In genomic region chr7:28357984-28358383, GRCm38 (mm10) we compare ENCODE assay signal across 8 mouse cellular contexts. TPM values are rescaled to one million over a fixed set of nuclear protein-coding genes. Genes with fewer than 3 reads are reported as not detected.
A peak's percentile ranks its signal among the peaks of the same experiment; 100 is the strongest.
DNase-seq lines count a peak whose midpoint lies in the region; ATAC-seq lines count a peak whose summit lies in the region.

No protein-coding gene starts in this region.

- H3K9me3 ChIP-seq in neural tube, embryonic 11.5 days (ENCODE audit: control insufficient read depth, low read length), result no peaks in the 10 kb centered on the region
- H3K9me3 ChIP-seq in forebrain, embryonic 14.5 days (replicated peaks; ENCODE audit: control insufficient read depth, low read length), result no peaks in the 10 kb centered on the region
- H3K9me3 ChIP-seq in liver, embryonic 13.5 days (replicated peaks), result no peaks in the 10 kb centered on the region
- H3K9me3 ChIP-seq in stomach, embryonic 16.5 days (replicated peaks; ENCODE audit: control insufficient read depth, low read length), result no peaks in the 10 kb centered on the region

- H3K4me1 ChIP-seq in neural tube, embryonic 11.5 days (ENCODE audit: control insufficient read depth, insufficient read depth, low read length), result no peaks in the 10 kb centered on the region; the same call in 1 of the 2 replicates
- H3K4me1 ChIP-seq in forebrain, embryonic 14.5 days (ENCODE audit: control insufficient read depth, insufficient read depth, low read length), result peaks cover 3% of the 10 kb centered on the region; the same call in 1 of the 2 replicates
- peaks cover 38% of the 10 kb centered on the region for H3K4me1 ChIP-seq in liver, embryonic 13.5 days (replicated peaks)
- H3K4me1 ChIP-seq in stomach, embryonic 16.5 days (ENCODE audit: control insufficient read depth, insufficient read depth, low read length), result peaks cover 21% of the 10 kb centered on the region

- no peak for ATAC-seq in neural tube, embryonic 11.5 days (ENCODE audit: insufficient read depth, low FRiP score, low TSS enrichment)
- ATAC-seq in forebrain, embryonic 14.5 days, result 0 out of 2 replicates have a peak, but pooled peaks have one; percentile 24
- ATAC-seq in liver, embryonic 13.5 days (ENCODE audit: low read depth), result peak; percentile 19; the same call in 1 of the 2 replicates
- peak; percentile 25; the same call in 1 of the 2 replicates for ATAC-seq in stomach, embryonic 16.5 days (ENCODE audit: insufficient read depth, low FRiP score)

- DNase-seq in neural tube, embryonic 11.5 days (ENCODE audit: low spot score), result no peak
- no peak for DNase-seq in neural tube, embryonic 10.5 days (ENCODE audit: extremely low spot score, low spot score)
- peak; percentile 32 for DNase-seq in forebrain, embryonic 14.5 days (ENCODE audit: low spot score)
- no peak for DNase-seq in liver, embryonic 13.5 days
- no peak for DNase-seq in ovary, postnatal 14 days (ENCODE audit: low spot score)
- DNase-seq in right cerebral cortex, postnatal 4 days, result no peak
- DNase-seq in cerebellum, adult 11 months, result no peak

- no peak overlapping the region for H3K4me3 ChIP-seq in neural tube, embryonic 11.5 days (ENCODE audit: low read depth, low read length)
- no peak overlapping the region for H3K4me3 ChIP-seq in forebrain, embryonic 14.5 days (ENCODE audit: low read depth, low read length)
- no peak overlapping the region for H3K4me3 ChIP-seq in liver, embryonic 13.5 days (replicated peaks)
- H3K4me3 ChIP-seq in stomach, embryonic 16.5 days (replicated peaks; ENCODE audit: low read length), result no peak overlapping the region

- H3K9ac ChIP-seq in neural tube, embryonic 11.5 days (ENCODE audit: low read length), result peak overlapping the region; percentile 18; the same call in 1 of the 2 replicates
- peak overlapping the region; percentile 38 for H3K9ac ChIP-seq in forebrain, embryonic 14.5 days (ENCODE audit: low read length)
- no peak overlapping the region for H3K9ac ChIP-seq in liver, embryonic 13.5 days
- H3K9ac ChIP-seq in stomach, embryonic 16.5 days (ENCODE audit: low read length), result peak overlapping the region; percentile 43

- WGBS in neural tube, embryonic 11.5 days, result 23% methylated on average over 5 of the region's 5 CpGs
- WGBS in forebrain, embryonic 14.5 days, result 0% methylated on average over 5 of the region's 5 CpGs
- WGBS in liver, embryonic 13.5 days (ENCODE audit: insufficient replicate concordance), result 13% methylated on average over 5 of the region's 5 CpGs
- WGBS in stomach, embryonic 16.5 days, result 1% methylated on average over 5 of the region's 5 CpGs

- no peak overlapping the region for H3K4me2 ChIP-seq in neural tube, embryonic 11.5 days (ENCODE audit: low read depth)
- no peak overlapping the region for H3K4me2 ChIP-seq in forebrain, embryonic 14.5 days (ENCODE audit: low read length)
- peak overlapping the region; percentile 23; the same call in 1 of the 2 replicates for H3K4me2 ChIP-seq in liver, embryonic 13.5 days
- H3K4me2 ChIP-seq in stomach, embryonic 16.5 days (ENCODE audit: low read depth, low read length), result peak overlapping the region; percentile 27

- H3K27me3 ChIP-seq in neural tube, embryonic 11.5 days (ENCODE audit: control insufficient read depth, insufficient read depth, low read length), result no peaks in the 10 kb centered on the region
- H3K27me3 ChIP-seq in forebrain, embryonic 14.5 days (replicated peaks; ENCODE audit: control insufficient read depth, insufficient read depth, low read length), result no peaks in the 10 kb centered on the region
- H3K27me3 ChIP-seq in liver, embryonic 13.5 days, result no peaks in the 10 kb centered on the region
- H3K27me3 ChIP-seq in stomach, embryonic 16.5 days (ENCODE audit: control insufficient read depth, insufficient read depth, low read length), result no peaks in the 10 kb centered on the region

- peaks cover 39% of the 10 kb centered on the region for H3K36me3 ChIP-seq in neural tube, embryonic 11.5 days (ENCODE audit: control insufficient read depth, insufficient read depth, low read length)
- peaks cover 64% of the 10 kb centered on the region for H3K36me3 ChIP-seq in forebrain, embryonic 14.5 days (ENCODE audit: control insufficient read depth, insufficient read depth, low read length)
- peaks cover 48% of the 10 kb centered on the region for H3K36me3 ChIP-seq in liver, embryonic 13.5 days
- peaks cover 39% of the 10 kb centered on the region for H3K36me3 ChIP-seq in stomach, embryonic 16.5 days (ENCODE audit: control insufficient read depth, insufficient read depth, low read length)

- H3K27ac ChIP-seq in neural tube, embryonic 11.5 days (ENCODE audit: low read depth, low read length), result no peak overlapping the region
- peak overlapping the region; percentile 30 for H3K27ac ChIP-seq in forebrain, embryonic 14.5 days (ENCODE audit: low read depth, low read length)
- peak overlapping the region; percentile 75 for H3K27ac ChIP-seq in liver, embryonic 13.5 days
- peak overlapping the region; percentile 71 for H3K27ac ChIP-seq in stomach, embryonic 16.5 days (ENCODE audit: low read length)

RNA-seq across cellular contexts. Expression of gene Rps16, which starts 7.5 kb away (rescaled TPM):
- 780 and 827 TPM in 2 replicates for polyA plus RNA-seq in neural tube, embryonic 11.5 days (2014; fragmentation: Nextera tagmentation; extraction: Ambion mirVana)
- 539 and 750 TPM in 2 replicates for polyA plus RNA-seq in forebrain, embryonic 14.5 days (2014; fragmentation: Nextera tagmentation; extraction: Ambion mirVana)
- polyA plus RNA-seq in liver, embryonic 13.5 days (2015; fragmentation: Nextera tagmentation; extraction: Ambion mirVana), result 937 and 964 TPM in 2 replicates
- 800 and 962 TPM in 2 replicates for polyA plus RNA-seq in stomach, embryonic 16.5 days (2015; fragmentation: Nextera tagmentation; extraction: Ambion mirVana)

RNA-seq across cellular contexts. Expression of gene Plekhg2, which starts 14.4 kb away (rescaled TPM):
- 50.5 and 54.5 TPM in 2 replicates for polyA plus RNA-seq in neural tube, embryonic 11.5 days (2014; fragmentation: Nextera tagmentation; extraction: Ambion mirVana)
- 17.7 and 27.5 TPM in 2 replicates for polyA plus RNA-seq in forebrain, embryonic 14.5 days (2014; fragmentation: Nextera tagmentation; extraction: Ambion mirVana)
- 4.9 and 5.0 TPM in 2 replicates for polyA plus RNA-seq in liver, embryonic 13.5 days (2015; fragmentation: Nextera tagmentation; extraction: Ambion mirVana)
- 49.9 and 50.7 TPM in 2 replicates for polyA plus RNA-seq in stomach, embryonic 16.5 days (2015; fragmentation: Nextera tagmentation; extraction: Ambion mirVana)

RNA-seq across cellular contexts. Expression of gene Supt5, which starts 19.4 kb away (rescaled TPM):
- polyA plus RNA-seq in neural tube, embryonic 11.5 days (2014; fragmentation: Nextera tagmentation; extraction: Ambion mirVana), result 89.7 and 101 TPM in 2 replicates
- polyA plus RNA-seq in forebrain, embryonic 14.5 days (2014; fragmentation: Nextera tagmentation; extraction: Ambion mirVana), result 62.6 and 77.8 TPM in 2 replicates
- polyA plus RNA-seq in liver, embryonic 13.5 days (2015; fragmentation: Nextera tagmentation; extraction: Ambion mirVana), result 35.2 and 42.8 TPM in 2 replicates
- 85.7 and 86.7 TPM in 2 replicates for polyA plus RNA-seq in stomach, embryonic 16.5 days (2015; fragmentation: Nextera tagmentation; extraction: Ambion mirVana)

RNA-seq across cellular contexts. Expression of gene Zfp36, which starts 22.1 kb away (rescaled TPM):
- polyA plus RNA-seq in neural tube, embryonic 11.5 days (2014; fragmentation: Nextera tagmentation; extraction: Ambion mirVana), result 4.3 and 5.1 TPM in 2 replicates
- polyA plus RNA-seq in forebrain, embryonic 14.5 days (2014; fragmentation: Nextera tagmentation; extraction: Ambion mirVana), result 3.3 and 5.6 TPM in 2 replicates
- polyA plus RNA-seq in liver, embryonic 13.5 days (2015; fragmentation: Nextera tagmentation; extraction: Ambion mirVana), result 4.7 and 6.3 TPM in 2 replicates
- 26.1 and 35.1 TPM in 2 replicates for polyA plus RNA-seq in stomach, embryonic 16.5 days (2015; fragmentation: Nextera tagmentation; extraction: Ambion mirVana)

RNA-seq across cellular contexts. Expression of gene Med29, which starts 34.5 kb away (rescaled TPM):
- 45.8 and 48.8 TPM in 2 replicates for polyA plus RNA-seq in neural tube, embryonic 11.5 days (2014; fragmentation: Nextera tagmentation; extraction: Ambion mirVana)
- polyA plus RNA-seq in forebrain, embryonic 14.5 days (2014; fragmentation: Nextera tagmentation; extraction: Ambion mirVana), result 42.3 and 52.9 TPM in 2 replicates
- polyA plus RNA-seq in liver, embryonic 13.5 days (2015; fragmentation: Nextera tagmentation; extraction: Ambion mirVana), result 28.1 and 31.8 TPM in 2 replicates
- 38.7 and 41.2 TPM in 2 replicates for polyA plus RNA-seq in stomach, embryonic 16.5 days (2015; fragmentation: Nextera tagmentation; extraction: Ambion mirVana)

Comparison
In these comparisons a context has a peak if more than half of its experiments do, and no peak if none do; other contexts are left out.
1. H3K4me2 ChIP-seq: peak in liver, embryonic 13.5 days (single experiment) and stomach, embryonic 16.5 days (single experiment); none in neural tube, embryonic 11.5 days (single experiment) and forebrain, embryonic 14.5 days (single experiment).